Mouse (Mus musculus) kidney, postnatal 25 days (tissue): Measurements from ENCODE around the gene Ferd3l.

ENCODE experiments used
- DNase-seq, 2 experiments: peaks; one replicate each; pipeline ENCODE4 v3.0.0; 2021; ENCODE audit warnings: mixed read lengths in 2 of 2

The Ferd3l gene

GRCm38 (mm10) chr12:33928331-33929192 lies at the start of gene Ferd3l:
Ferd3l (plus strand) TSS chr12:33928425.
- no peak for DNase-seq

- peak in 1 of 2 experiments; percentile 30 for DNase-seq
Measured at GRCm38 (mm10) chr12:33893956-33894355, 34.3 kb upstream of the Ferd3l start.

- no peak for DNase-seq
Measured at GRCm38 (mm10) chr12:33894621-33895020, 33.6 kb upstream of the Ferd3l start.

GRCm38 (mm10) chr12:33926751-33927150 lies 1.5 kb upstream of the Ferd3l start:
- no peak for DNase-seq

GRCm38 (mm10) chr12:33927334-33928098 lies 709 bp upstream of the Ferd3l start:
- DNase-seq = no peak

GRCm38 (mm10) chr12:33952843-33953242 lies 24.6 kb downstream of the Ferd3l start:
- DNase-seq = no peak

GRCm38 (mm10) chr12:33954931-33955565 lies 26.8 kb downstream of the Ferd3l start:
- DNase-seq = no peak

GRCm38 (mm10) chr12:33955606-33956295 lies 27.5 kb downstream of the Ferd3l start:
- DNase-seq = peak in 1 of 2 experiments; percentile 50

- DNase-seq = no peak
Measured at GRCm38 (mm10) chr12:33956576-33957399, 28.6 kb downstream of the Ferd3l start.

- DNase-seq = peak; percentile 28 to 56
Measured at GRCm38 (mm10) chr12:33957400-33958240, 29.4 kb downstream of the Ferd3l start, which contains the start of gene Twist1. Twist1 (plus strand) TSS chr12:33957671.

GRCm38 (mm10) chr12:33958241-33959194 lies 30.3 kb downstream of the Ferd3l start:
- DNase-seq = no peak

- no peak for DNase-seq
Measured at GRCm38 (mm10) chr12:33959206-33959605, 31.0 kb downstream of the Ferd3l start.

GRCm38 (mm10) chr12:33959846-33960245 lies 31.6 kb downstream of the Ferd3l start:
- DNase-seq = no peak

- DNase-seq = no peak
Measured at GRCm38 (mm10) chr12:33961013-33961412, 32.8 kb downstream of the Ferd3l start.

GRCm38 (mm10) chr12:33962118-33962772 lies 34.0 kb downstream of the Ferd3l start:
- no peak for DNase-seq

GRCm38 (mm10) chr12:33962773-33963130 lies 34.5 kb downstream of the Ferd3l start:
- no peak for DNase-seq

- DNase-seq = no peak
Measured at GRCm38 (mm10) chr12:33963671-33964369, 35.6 kb downstream of the Ferd3l start.

GRCm38 (mm10) chr12:33964427-33964826 lies 36.2 kb downstream of the Ferd3l start:
- no peak for DNase-seq
